Mouse (Mus musculus): Measurements from ENCODE around the gene Syne1.

Syne1 gene

DNA sequence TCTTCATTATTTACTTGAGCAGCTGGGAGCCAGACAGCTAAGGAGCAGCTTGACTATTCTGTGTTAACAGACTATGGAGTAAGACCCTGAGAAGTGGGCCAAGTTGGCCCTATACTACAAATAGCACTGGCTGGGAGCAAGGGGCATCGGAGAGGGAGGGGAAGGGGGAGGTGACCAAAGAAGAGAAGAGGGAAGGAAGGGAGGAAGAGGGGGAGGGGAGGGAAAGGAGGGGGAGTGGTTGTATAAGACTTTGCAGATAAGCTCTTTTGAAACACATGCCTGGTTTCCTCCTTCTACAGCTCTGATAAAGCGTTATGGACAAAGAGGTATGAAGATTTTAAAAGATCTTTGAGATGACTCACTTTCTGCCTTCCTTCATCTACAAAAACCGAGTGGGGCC lies 36.0 kb downstream of the Syne1 start:
- DNase-seq: no peak

GRCm38 (mm10) chr10:5514134-5514533 lies 37.1 kb downstream of the Syne1 start:
- no peak for DNase-seq

DNA sequence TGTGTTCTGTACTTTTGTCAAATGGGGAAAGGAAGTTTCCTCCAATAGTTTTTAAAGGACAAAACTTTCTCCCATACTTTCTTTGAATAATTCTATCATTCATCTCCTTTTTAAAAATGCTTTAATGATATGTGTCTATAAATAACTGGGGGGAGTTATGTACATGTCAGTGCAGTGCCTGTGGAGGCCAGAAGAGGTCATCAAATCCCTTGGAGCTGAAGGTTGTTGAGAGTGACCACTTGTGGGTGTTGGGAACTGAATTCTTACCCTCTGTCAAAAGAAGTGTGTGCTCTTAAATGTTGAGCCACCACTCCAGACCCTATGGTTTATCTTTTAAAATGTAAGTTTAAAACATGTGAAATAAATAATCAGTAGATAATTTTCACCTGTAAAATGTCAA lies 39.0 kb downstream of the Syne1 start:
- peak; percentile 56 to 61 for DNase-seq

DNA sequence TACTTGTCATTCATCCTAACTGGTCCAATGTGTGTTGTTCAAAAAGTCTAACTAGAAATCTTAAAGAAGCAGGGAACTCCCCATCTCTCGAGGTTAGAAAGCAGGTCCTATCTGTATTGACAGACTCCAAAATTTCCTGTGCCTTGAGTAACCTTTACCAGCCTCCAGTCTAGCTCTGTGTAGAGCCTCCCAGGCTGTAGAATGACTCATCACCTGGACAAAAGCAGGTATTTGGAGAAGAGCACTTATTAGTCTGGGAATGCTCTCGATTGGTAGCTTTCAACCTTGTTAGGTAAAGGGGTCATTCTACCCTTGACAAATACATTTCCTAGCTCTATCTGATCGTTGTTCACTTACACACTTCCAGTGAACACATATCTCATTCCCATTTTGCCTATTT lies 39.9 kb downstream of the Syne1 start:
- no peak for DNase-seq

DNA sequence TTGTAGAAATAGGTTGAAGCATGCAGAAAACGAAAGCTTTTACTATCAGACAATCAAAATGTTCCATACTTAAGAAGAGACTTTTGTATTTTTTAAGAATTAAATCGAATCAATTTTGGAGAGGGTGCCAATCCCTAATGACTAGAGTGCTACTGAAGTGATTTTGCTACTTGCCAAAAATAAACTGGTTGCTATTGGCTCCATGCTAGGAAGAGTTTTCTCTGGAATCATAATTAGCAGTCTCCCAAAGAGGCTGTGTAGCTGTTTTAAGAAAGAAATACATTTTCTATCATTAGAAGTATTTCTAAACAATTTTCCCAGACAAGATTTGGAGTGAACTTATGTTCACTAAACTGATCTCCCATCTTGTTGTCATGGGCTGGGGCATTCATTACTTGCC lies 43.8 kb downstream of the Syne1 start:
- no peak for DNase-seq

DNA sequence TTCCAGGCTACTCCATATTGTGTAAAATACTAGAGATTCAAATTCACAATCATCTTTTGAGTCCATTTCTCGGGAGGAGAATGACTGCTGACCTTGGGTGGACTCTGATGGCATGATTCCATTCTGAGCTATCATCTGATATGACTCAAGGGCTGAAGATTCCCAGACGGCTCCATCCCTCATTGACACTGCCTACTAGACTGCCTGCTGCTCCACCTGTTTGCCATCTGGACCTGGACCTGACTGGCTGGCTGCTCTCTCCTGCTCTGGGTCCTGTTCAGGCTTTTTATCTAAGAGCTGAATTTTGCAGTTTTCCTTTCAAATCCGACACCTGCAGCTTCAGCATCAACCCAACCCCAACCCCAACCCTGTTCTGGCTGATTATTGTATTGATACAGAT lies 46.5 kb downstream of the Syne1 start:
- DNase-seq: peak; percentile 86 to 88

DNA sequence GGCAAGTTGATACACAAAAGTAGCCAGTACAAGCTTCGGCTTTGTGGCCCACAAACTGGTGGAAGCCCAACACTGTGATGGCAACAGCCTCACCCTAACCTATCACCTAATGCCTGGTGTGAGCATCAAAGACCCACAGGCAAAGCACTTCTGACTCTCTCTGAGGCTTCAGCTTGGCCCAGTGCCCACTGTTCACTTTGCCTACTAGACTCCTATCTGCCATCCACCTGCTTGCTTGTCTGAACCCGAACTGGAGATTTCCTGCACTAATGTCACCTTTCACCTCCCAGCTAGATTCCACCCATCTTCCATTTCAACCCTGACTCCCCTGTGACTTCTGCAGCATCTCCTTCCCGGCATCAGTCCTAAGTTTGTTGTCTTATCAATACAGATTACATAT lies 47.4 kb downstream of the Syne1 start:
- peak; percentile 69 to 70 for DNase-seq

DNA sequence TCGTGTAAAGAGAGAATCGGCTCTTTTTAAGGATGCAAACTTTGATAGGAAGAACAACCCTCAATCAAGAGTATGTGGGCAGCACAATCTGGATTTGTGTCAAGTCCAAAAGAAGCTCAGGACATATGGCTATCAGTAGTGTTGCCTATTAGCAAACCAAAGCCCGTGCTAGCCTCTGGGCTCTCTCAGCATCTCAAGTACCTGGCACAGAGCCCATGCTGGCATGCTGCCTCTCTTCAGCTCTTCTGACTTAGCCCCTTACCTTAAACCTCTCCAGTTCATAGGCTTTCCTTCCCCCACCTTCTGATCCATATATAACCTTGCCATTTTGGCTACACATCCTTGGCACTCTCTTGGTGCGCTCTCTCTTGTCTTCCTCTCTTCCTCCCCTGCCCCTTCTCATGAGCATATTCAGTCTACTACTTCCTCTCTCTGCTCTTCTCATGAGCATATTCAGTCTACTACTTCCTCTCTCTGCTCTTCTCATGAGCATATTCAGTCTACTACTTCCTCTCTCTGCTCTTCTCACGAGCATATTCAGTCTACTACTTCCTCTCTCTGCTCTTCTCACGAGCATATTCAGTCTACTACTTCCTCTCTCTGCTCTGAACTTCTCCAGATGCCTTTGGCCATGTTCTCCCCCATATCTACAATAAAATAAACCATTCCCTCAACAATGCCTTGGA lies 51.5 kb downstream of the Syne1 start:
- peak; percentile 69 for DNase-seq

DNA sequence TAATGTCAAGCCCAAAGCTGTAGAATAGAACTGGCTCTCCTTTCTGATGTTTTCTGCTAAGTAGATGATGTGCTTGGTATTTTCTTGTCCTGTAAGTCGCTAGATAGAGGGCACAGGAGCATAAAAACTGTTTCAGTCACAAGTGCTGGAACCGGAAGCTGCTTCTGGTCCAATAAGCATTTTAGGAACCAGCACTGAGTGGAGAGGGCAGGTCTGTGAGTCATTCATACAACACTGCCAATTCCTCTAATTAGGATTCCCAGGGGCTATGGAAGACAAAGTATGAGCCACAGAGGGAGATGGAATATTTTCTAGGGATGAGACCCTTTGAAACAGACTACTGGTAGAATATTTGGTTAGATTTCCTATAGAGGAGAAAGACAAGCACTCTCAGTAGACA lies 53.4 kb downstream of the Syne1 start:
- peak in 1 of 2 experiments; percentile 26 for DNase-seq

DNA sequence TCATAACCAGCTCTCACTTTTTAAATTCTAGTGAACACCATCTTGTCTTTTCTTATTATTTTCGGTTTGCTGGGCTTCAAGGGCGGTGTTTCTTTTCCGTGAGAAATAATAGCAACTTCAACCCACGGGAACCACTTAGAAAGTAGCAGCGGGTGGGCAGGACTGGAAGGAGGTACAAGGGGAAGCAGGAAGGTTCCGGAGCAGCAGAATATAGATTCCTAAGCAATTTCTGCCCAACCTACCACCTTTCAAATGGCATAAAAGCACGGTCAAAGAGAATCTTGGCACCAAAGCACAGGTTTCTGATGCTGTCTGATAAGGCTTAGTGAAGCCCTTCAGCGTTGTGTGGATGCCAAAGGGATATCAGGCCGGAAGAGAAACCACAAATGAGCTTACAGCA lies 60.2 kb downstream of the Syne1 start:
- DNase-seq: peak in 1 of 2 experiments; percentile 18

DNA sequence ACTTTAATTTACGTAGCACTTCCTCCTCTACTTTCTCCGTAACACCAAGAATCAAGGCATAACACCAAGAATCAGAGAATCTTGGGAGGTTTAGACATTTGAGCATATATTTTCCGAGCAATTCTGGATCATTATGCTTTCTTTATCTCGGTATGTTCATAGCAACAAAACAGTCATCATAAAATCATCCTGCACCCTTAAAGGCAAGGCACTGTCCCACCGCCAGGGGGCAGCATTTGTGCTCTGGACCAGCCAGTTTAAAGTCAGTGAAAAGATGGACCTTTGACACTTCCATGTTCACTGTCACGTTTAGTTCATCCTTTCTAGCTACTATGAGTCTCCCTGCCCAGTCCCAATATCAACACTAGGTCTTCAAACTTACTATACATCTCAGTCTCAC lies 61.3 kb downstream of the Syne1 start:
- DNase-seq: peak; percentile 71 to 73

- DNase-seq: peak; percentile 86 to 88
Measured at GRCm38 (mm10) chr10:5488097-5488496, 63.2 kb downstream of the Syne1 start.

DNA sequence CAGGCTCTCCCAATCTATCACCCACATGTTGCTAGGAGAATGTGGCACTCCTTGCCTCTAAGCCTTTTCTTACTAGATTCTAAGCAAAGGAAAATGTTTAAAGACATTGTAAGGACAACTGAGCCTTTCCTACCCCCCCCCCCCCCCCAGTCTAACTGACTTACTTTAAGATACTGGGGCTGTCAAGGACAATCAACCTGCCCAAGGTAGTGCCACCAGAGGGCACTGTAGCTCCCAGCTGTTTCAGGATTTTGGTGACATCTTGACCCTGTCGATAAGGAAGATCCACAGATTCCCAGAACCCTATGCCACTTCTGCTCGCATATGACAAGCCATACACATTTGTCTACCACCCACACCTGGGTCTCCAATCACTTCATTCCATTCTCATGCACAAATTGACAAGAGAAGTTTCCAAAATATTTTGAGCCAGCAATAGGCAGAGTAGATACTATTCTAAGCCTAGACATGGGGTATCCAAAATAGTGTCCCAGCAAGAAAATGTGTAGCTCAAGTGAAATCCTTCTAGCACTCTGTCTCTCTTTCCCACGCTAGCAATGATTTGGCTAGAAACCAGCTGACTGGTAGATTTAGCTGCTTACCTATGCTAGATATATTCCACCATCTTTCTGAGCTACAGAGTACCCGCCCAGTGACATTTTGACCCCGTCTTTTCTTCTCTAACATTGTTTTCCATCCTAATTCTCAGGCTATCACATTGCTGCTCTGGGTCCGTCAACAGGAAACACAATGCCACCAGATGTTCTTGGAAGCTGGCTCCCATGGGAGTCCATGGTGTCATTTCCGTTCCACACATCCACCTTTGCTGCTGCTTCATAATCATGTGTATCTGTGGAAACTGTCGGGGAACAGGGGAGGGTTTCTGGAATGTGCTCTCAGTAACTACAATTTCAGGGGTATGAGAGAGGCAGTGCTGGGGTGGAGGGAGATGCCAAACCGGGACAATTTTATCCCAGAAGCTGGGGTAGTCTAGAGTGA lies 70.4 kb downstream of the Syne1 start:
- DNase-seq: no peak

GRCm38 (mm10) chr10:5480097-5480496 lies 71.2 kb downstream of the Syne1 start:
- DNase-seq: peak; percentile 66 to 74

GRCm38 (mm10) chr10:5468638-5469037 lies 82.6 kb downstream of the Syne1 start:
- DNase-seq: peak; percentile 48 to 68

DNA sequence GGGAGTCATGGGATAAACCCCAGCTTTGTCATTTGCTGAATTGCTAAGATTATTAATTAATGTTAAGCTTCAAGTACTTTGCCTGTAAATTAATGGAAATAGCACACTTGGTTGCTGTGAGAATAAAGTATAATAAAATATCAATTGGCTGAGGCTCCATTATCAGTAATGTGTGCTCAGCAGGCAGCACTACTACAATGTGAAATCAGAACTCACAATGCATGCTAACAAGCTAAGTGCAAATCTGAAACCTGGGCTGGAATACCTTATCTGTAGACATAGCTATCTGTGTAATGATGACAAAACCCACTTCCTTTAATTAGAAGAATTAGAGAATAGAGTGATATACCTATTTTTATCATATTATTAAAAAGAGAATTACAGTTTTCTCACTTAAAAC lies 97.5 kb downstream of the Syne1 start:
- no peak for DNase-seq

DNA sequence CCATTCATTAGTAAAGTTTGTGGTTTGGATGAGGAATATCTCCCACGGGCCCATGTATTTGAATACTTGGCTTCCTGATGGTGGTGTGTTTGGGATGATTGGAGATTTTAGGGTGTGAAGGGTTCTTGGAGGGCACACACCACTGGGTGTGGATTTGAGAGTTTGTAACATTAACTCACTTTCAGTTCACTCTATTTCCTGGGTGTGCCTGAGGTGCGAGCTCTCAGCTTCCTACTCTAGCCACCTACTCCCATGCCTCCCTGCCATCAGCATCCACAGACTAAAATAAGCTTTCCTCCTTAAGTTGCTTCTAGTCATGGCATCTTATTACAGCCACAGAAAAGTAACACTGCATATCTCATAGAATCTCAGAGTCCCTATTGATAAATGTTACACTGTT lies 101.3 kb downstream of the Syne1 start:
- no peak for DNase-seq

GRCm38 (mm10) chr10:5447950-5448716 lies 103.1 kb downstream of the Syne1 start:
- DNase-seq: peak; percentile 58 to 66

- no peak for DNase-seq
Measured at GRCm38 (mm10) chr10:5445313-5445712, 106.0 kb downstream of the Syne1 start.

DNA sequence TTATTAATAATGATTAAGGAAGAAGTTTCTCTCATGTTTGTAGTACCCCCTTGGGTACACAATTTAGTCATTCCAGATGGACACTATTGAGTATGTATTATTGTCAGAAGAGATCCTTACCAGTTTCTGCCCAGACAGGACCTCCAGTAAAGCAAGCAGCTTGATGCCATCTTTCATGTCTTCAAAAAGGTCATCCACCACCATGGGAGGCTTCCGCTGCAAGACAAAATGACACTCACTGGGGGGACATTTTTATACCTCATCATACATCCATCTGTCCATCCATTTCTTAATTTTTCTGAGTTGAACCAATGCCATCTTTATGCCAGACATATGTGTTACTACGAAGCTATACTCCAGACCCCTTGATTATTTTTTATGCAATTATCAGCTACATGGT lies 108.3 kb downstream of the Syne1 start:
- no peak for DNase-seq

GRCm38 (mm10) chr10:5439802-5440350 lies 111.4 kb downstream of the Syne1 start:
- peak; percentile 51 to 68 for DNase-seq

GRCm38 (mm10) chr10:5437766-5438165 lies 113.5 kb downstream of the Syne1 start:
- DNase-seq: no peak

DNA sequence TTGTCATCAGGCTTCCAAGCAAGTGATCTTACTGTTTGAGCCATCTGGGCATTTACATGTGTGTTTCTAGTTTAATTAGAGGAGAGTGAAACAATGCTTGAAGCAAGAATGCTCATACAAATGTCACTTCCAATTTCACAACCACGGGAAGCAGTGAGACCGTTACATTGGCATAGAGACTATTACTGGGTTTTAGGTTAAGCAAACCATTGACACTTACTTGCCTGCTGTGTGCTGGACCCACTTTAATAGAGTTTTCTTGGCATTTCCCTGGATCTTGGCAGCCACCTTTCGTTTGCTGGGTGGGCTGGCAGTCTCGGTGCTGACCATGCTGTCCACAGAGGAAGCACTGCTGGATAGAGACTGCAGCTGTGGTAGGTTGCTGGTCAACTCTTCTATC lies 127.3 kb downstream of the Syne1 start:
- no peak for DNase-seq

Measured in cerebellum, postnatal 36 days (tissue).